Mouse (Mus musculus) liver, embryonic 14.5 days (tissue): ENCODE data around the gene C1qtnf3.

ENCODE experiments used
- CTCF ChIP-seq: IDR thresholded peaks from 2 replicates; pipeline ENCODE4 v1.5.1; 2016; ENCODE audit warnings: antibody characterized with exemption, low read depth, control low read depth
- EP300 ChIP-seq: IDR thresholded peaks from 2 replicates; pipeline ENCODE4 v1.6.1; 2016; ENCODE audit warnings: antibody characterized with exemption, low read depth

GRCm38 (mm10) chr15:10923076-10923995 is 28.8 kb upstream of the C1qtnf3 start:
- TF ChIP-seq CTCF: no peak
- TF ChIP-seq EP300: no peak
